ENCODE assay signal across 9 mouse cellular contexts in genomic region chr9:66708816-66709555, GRCm38 (mm10). TPM values are rescaled to one million over a fixed set of nuclear protein-coding genes. Genes with fewer than 3 reads are reported as not detected.
DNase-seq lines count a peak whose midpoint lies in the region; ATAC-seq and TF ChIP-seq lines count a peak whose summit lies in the region.
"Had no signal": no experiment of that assay in that cellular context is flagged by ENCODE, and none has a peak within 500 bp of the region (broad histone marks: within the 10 kb centered on the region; RNA-seq: fewer than 3 reads in every experiment).

No protein-coding gene starts in this region.

- no peaks in the 10 kb centered on the region for H3K9me3 ChIP-seq in hindbrain, embryonic 10.5 days
- no peaks in the 10 kb centered on the region for H3K9me3 ChIP-seq in hindbrain, embryonic 12.5 days (replicated peaks)
- H3K9me3 ChIP-seq in embryonic facial prominence, embryonic 11.5 days (replicated peaks; ENCODE audit: control insufficient read depth, low read length), result no peaks in the 10 kb centered on the region
- no peaks in the 10 kb centered on the region for H3K9me3 ChIP-seq in kidney, postnatal 0 days (replicated peaks; ENCODE audit: low read length)

- H3K9ac ChIP-seq in hindbrain, embryonic 12.5 days, result no peak overlapping the region
- H3K9ac ChIP-seq in embryonic facial prominence, embryonic 11.5 days (replicated peaks; ENCODE audit: low read length), result no peak overlapping the region
- no peak overlapping the region for H3K9ac ChIP-seq in kidney, postnatal 0 days (ENCODE audit: low read depth, low read length)

- WGBS in hindbrain, embryonic 10.5 days, result 60% methylated on average over 12 of the region's 12 CpGs
- 51% methylated on average over 12 of the region's 12 CpGs for WGBS in hindbrain, embryonic 12.5 days
- 48% methylated on average over 12 of the region's 12 CpGs for WGBS in embryonic facial prominence, embryonic 11.5 days
- WGBS in kidney, postnatal 0 days, result 32% methylated on average over 12 of the region's 12 CpGs

- H3K4me3 ChIP-seq in hindbrain, embryonic 10.5 days, result no peak overlapping the region
- H3K4me3 ChIP-seq in hindbrain, embryonic 12.5 days, result no peak overlapping the region
- H3K4me3 ChIP-seq in embryonic facial prominence, embryonic 11.5 days (ENCODE audit: low read depth, low read length), result no peak overlapping the region
- H3K4me3 ChIP-seq in kidney, postnatal 0 days (replicated peaks; ENCODE audit: low read depth, low read length), result no peak overlapping the region

- H3K27me3 ChIP-seq in hindbrain, embryonic 10.5 days (ENCODE audit: insufficient read depth, poor library complexity, severe bottlenecking), result peaks cover 24% of the 10 kb centered on the region
- H3K27me3 ChIP-seq in hindbrain, embryonic 12.5 days, result peaks cover 14% of the 10 kb centered on the region
- H3K27me3 ChIP-seq in embryonic facial prominence, embryonic 11.5 days (ENCODE audit: control insufficient read depth, insufficient read depth, low read length), result no peaks in the 10 kb centered on the region
- H3K27me3 ChIP-seq in kidney, postnatal 0 days (ENCODE audit: insufficient read depth, low read length), result no peaks in the 10 kb centered on the region

- H3K4me2 ChIP-seq in hindbrain, embryonic 12.5 days (replicated peaks), result no peak overlapping the region
- no peak overlapping the region for H3K4me2 ChIP-seq in embryonic facial prominence, embryonic 11.5 days (ENCODE audit: low read depth, low read length)
- H3K4me2 ChIP-seq in kidney, postnatal 0 days (ENCODE audit: low read length), result no peak overlapping the region

- TF ChIP-seq CTCF in kidney, postnatal 0 days (IDR thresholded peaks at IDR 0.05; ENCODE audit: low read depth), result no peak

- H3K27ac ChIP-seq in hindbrain, embryonic 10.5 days, result peak overlapping the region; percentile 53
- no peak overlapping the region for H3K27ac ChIP-seq in hindbrain, embryonic 12.5 days
- H3K27ac ChIP-seq in embryonic facial prominence, embryonic 11.5 days (replicated peaks; ENCODE audit: low read depth, low read length), result no peak overlapping the region
- no peak overlapping the region; the same call in 1 of the 2 replicates for H3K27ac ChIP-seq in kidney, postnatal 0 days

- H3K36me3 ChIP-seq in hindbrain, embryonic 10.5 days, result no peaks in the 10 kb centered on the region
- no peaks in the 10 kb centered on the region for H3K36me3 ChIP-seq in hindbrain, embryonic 12.5 days
- no peaks in the 10 kb centered on the region for H3K36me3 ChIP-seq in embryonic facial prominence, embryonic 11.5 days (replicated peaks; ENCODE audit: control insufficient read depth, insufficient read depth, low read depth, low read length)
- H3K36me3 ChIP-seq in kidney, postnatal 0 days (ENCODE audit: insufficient read depth, low read length), result no peaks in the 10 kb centered on the region

- ATAC-seq in hindbrain, embryonic 12.5 days (ENCODE audit: low FRiP score), result no peak
- no peak; the same call in 1 of the 2 replicates for ATAC-seq in embryonic facial prominence, embryonic 11.5 days (replicated peaks; ENCODE audit: insufficient number of reproducible peaks, low FRiP score, low TSS enrichment, low read depth)
- no peak for ATAC-seq in kidney, postnatal 0 days (replicated peaks; ENCODE audit: low FRiP score, low read depth)

- DNase-seq in hindbrain, embryonic 10.5 days (ENCODE audit: low spot score), result no peak
- DNase-seq in ZHBTc4 (ENCODE audit: low read depth, low spot score), result peak; percentile 16
- peak; percentile 51 for DNase-seq in embryonic facial prominence, embryonic 11.5 days (ENCODE audit: low spot score)
- DNase-seq in kidney, postnatal 0 days (ENCODE audit: low spot score), result peak; percentile 50
- no peak for DNase-seq in layer of hippocampus, postnatal 25 days (ENCODE audit: extremely low spot score in 1 of 2, low spot score in 1 of 2)
- DNase-seq in testis, postnatal 14 days (ENCODE audit: low spot score), result no peak
- DNase-seq: right cerebral cortex, postnatal 14 days; thymus, postnatal 14 days had no signal

- H3K4me1 ChIP-seq in hindbrain, embryonic 10.5 days (replicated peaks), result peaks cover 25% of the 10 kb centered on the region
- H3K4me1 ChIP-seq in hindbrain, embryonic 12.5 days, result peaks cover 21% of the 10 kb centered on the region
- H3K4me1 ChIP-seq in embryonic facial prominence, embryonic 11.5 days (ENCODE audit: control insufficient read depth, insufficient read depth, low read length), result no peaks in the 10 kb centered on the region
- H3K4me1 ChIP-seq in kidney, postnatal 0 days (replicated peaks; ENCODE audit: insufficient read depth, low read length), result peaks cover 13% of the 10 kb centered on the region

RNA-seq across cellular contexts. Expression of gene Car12, which starts 4.5 kb away (rescaled TPM):
- polyA plus RNA-seq in hindbrain, embryonic 10.5 days (2016; fragmentation: Nextera tagmentation; extraction: Ambion mirVana), result 0.88 and 1.7 TPM in 2 replicates
- polyA plus RNA-seq in hindbrain, embryonic 12.5 days (2016; fragmentation: Nextera tagmentation; extraction: Ambion mirVana), result 2.7 and 3.9 TPM in 2 replicates
- polyA plus RNA-seq in embryonic facial prominence, embryonic 11.5 days (2014; fragmentation: Nextera tagmentation; extraction: Ambion mirVana), result 2.3 and 2.9 TPM in 2 replicates
- polyA plus RNA-seq in kidney, postnatal 0 days (2015; fragmentation: Nextera tagmentation; extraction: Ambion mirVana), result 52.5 and 60.2 TPM in 2 replicates
- 10 to 100 TPM; 45.2 to 50.6 TPM for total RNA-seq in layer of hippocampus, postnatal 25 days (2021)

Comparison
In these comparisons a context has a peak if more than half of its experiments do, and no peak if none do; other contexts are left out.
1. DNase-seq: peak in ZHBTc4 (single experiment), embryonic facial prominence, embryonic 11.5 days (single experiment) and kidney, postnatal 0 days (single experiment); none in hindbrain, embryonic 10.5 days (single experiment), layer of hippocampus, postnatal 25 days (0 of 2) and testis, postnatal 14 days (single experiment).
2. RNA of gene Car12, which starts 4.5 kb away (polyA plus RNA-seq): 52.5 to 60.2 TPM in kidney, postnatal 0 days; 2.7 to 3.9 TPM in hindbrain, embryonic 12.5 days, 2.3 to 2.9 TPM in embryonic facial prominence, embryonic 11.5 days and 0.88 to 1.7 TPM in hindbrain, embryonic 10.5 days; every median in the first group is over 10 times any median in the second.